Mouse (Mus musculus) intestine, embryonic 14.5 days (tissue): Measurements from ENCODE around the gene Arl8a. TPM values are rescaled to one million over a fixed set of nuclear protein-coding genes. Genes with fewer than 3 reads are reported as not detected.
"Not testable (repeated sequence)": the region's sequence is repeated elsewhere in the genome, so short reads cannot be mapped to it uniquely, and the experiment has no call there.

Experiments
- ATAC-seq: fragments of 200-750 bp; cut with Nextera tagmentation; replicated peaks from 2 replicates; pipeline ENCODE4 v1.8.0; 2017; ENCODE audit warnings: low read depth, moderate number of reproducible peaks, moderate TSS enrichment, moderate library complexity; ENCODE audit not compliant: low FRiP score, low TSS enrichment
- DNase-seq: peaks from one replicate; pipeline ENCODE4 v3.0.0-alpha.2; 2018; ENCODE audit warnings: low spot score
- H3K27ac ChIP-seq: fragments of 300-500 bp; sonication (generic); 2 replicates; pipeline ENCODE4 v1.5.1; 2014; ENCODE audit warnings: low read depth, mild to moderate bottlenecking, control low read depth
- H3K27me3 ChIP-seq: fragments of 300-500 bp; sonication (generic); replicated peaks from 2 replicates; pipeline ENCODE4 v1.6.1; 2014; ENCODE audit warnings: low read length, control low read depth; ENCODE audit not compliant: control insufficient read depth, insufficient read depth
- H3K36me3 ChIP-seq: fragments of 300-500 bp; sonication (generic); 2 replicates; pipeline ENCODE4 v1.6.1; 2014; ENCODE audit warnings: low read length, control low read depth; ENCODE audit not compliant: control insufficient read depth, insufficient read depth
- H3K4me1 ChIP-seq: fragments of 300-500 bp; sonication (generic); replicated peaks from 2 replicates; pipeline ENCODE4 v1.6.1; 2014; ENCODE audit warnings: low read length, control low read depth, mixed read lengths; ENCODE audit not compliant: control insufficient read depth, insufficient read depth
- H3K4me2 ChIP-seq: fragments of 300-500 bp; sonication (generic); 2 replicates; pipeline ENCODE4 v1.6.1; 2014; ENCODE audit warnings: low read length
- H3K4me3 ChIP-seq: fragments of 300-500 bp; sonication (generic); 2 replicates; pipeline ENCODE4 v1.5.1; 2014; ENCODE audit warnings: low read depth, low read length, control low read depth, mixed read lengths
- H3K9ac ChIP-seq: fragments of 300-500 bp; sonication (generic); 2 replicates; pipeline ENCODE4 v1.6.1; 2014; ENCODE audit warnings: mild to moderate bottlenecking, low read length
- H3K9me3 ChIP-seq: fragments of 300-500 bp; sonication (generic); 2 replicates; pipeline ENCODE4 v1.6.1; 2016; ENCODE audit warnings: low read length, control low read depth; ENCODE audit not compliant: control insufficient read depth
- WGBS: fragments of 180-500 bp; shearing (Covaris S2); extraction: QIAGEN DNeasy Blood & Tissue Kit; methylation state at CpG from one replicate; pipeline ENCODE4 v1.1.7; 2014; 5-methylcytosine and 5-hydroxymethylcytosine counted together
- polyA plus RNA-seq: library from polyadenylated mRNA; unstranded; fragments of >200 nt; fragmentation: Nextera tagmentation; extraction: Ambion mirVana; gene quantifications from 2 replicates; pipeline ENCODE4 v1.2.1, GENCODE M21; 2014

The Arl8a gene
- polyA plus RNA-seq, 1 experiment from 2014 or later, result 54.2 TPM

DNA sequence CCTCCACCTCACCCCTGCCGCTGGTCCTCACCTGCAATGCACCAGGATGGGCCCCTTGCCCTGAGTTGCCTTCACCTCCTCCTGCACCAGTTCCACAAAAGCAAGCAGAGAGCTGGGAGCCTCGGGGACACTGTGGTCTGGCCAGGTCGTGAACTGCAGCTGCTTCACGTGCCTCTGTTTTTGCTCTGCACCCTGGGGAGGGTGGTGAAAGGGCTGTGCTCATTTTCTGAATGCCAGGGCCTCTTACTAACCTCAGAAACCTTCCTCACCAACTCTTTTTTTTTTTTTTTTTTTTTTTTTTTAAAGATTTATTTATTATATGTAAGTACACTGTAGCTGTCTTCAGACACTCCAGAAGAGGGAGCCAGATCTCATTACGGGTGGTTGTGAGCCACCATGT is 35.4 kb upstream of the Arl8a start:
- not testable (repeated sequence) for H3K4me2 ChIP-seq, H3K4me3 ChIP-seq, H3K4me1 ChIP-seq, H3K27ac ChIP-seq, DNase-seq, H3K9ac ChIP-seq, H3K36me3 ChIP-seq, H3K27me3 ChIP-seq, H3K9me3 ChIP-seq, ATAC-seq
- 65% methylated on average over 4 of the region's 5 CpGs for WGBS

DNA sequence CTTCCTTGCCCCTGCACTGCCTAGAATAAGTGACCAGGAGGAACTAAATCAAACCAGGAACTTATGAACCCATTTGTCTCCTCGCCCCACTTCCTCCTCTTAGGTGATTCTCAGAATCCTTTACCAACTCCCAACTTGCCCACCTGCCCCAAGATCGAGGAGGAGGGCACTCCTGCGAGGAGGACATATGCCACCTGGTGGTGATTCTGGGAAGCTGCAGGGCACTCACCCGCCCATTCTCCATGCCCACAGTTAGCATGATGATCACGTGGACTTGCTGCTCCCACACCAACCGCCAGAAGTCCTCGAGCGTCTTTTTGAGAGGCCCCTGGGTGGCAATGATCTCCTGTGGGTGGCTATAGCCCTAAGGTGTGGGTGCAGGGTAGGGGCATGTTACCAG is 34.0 kb upstream of the Arl8a start:
- Histone ChIP-seq H3K36me3 (no peaks in the 10 kb centered on the region), H3K4me3 (no peak overlapping the region), H3K27me3 (no peaks in the 10 kb centered on the region), H3K9ac (no peak overlapping the region), H3K4me2 (no peak overlapping the region), H3K9me3 (no peaks in the 10 kb centered on the region), H3K4me1 (no peaks in the 10 kb centered on the region), H3K27ac (no peak overlapping the region)
- DNase-seq, result peak; percentile 77
- 10% methylated on average over 8 of the region's 8 CpGs for WGBS
- no peak for ATAC-seq

DNA sequence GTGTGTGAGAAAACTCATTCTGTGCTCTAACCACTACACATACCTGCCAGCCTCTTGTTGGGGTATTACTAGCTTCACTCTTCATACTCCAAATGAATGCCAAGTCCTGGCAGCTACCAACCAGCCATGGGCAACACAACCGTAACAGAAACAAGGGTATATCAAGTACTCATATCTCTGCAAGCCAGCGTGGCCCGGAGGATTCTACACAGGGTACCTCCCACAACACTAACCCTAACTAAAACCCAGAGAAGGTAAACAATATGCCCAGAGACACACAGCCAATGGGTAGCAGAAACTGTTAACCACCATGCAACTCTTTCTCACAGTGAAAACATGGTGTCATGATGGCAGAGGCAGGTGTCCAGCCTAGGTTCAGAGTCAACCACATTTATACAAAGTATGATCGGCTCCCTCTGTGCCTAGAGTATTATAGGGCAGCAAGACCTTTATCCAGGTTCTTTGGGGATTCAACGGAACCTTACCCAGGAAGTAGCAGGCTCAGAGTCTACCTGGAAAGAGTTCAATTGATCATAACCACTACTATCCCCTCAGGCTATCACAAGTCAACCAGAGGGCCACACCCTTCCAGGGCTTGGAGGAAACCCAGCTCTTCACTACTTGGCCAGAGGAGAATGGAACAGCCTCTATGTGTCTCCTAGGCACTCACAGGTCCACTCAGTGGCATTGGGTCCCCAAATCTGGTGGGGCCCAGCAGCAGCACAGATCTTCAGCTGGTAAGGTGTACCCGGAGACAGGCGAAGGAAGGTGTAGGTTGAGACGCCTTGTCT is 21.9 kb upstream of the Arl8a start:
- Histone ChIP-seq H3K27ac (no peak overlapping the region), H3K4me2 (no peak overlapping the region), H3K27me3 (no peaks in the 10 kb centered on the region), H3K9ac (no peak overlapping the region), H3K4me3 (no peak overlapping the region), H3K36me3 (no peaks in the 10 kb centered on the region), H3K9me3 (no peaks in the 10 kb centered on the region), H3K4me1 (peaks cover 14% of the 10 kb centered on the region)
- 95% methylated on average over 8 of the region's 8 CpGs for WGBS
- no peak for DNase-seq
- ATAC-seq, result no peak

DNA sequence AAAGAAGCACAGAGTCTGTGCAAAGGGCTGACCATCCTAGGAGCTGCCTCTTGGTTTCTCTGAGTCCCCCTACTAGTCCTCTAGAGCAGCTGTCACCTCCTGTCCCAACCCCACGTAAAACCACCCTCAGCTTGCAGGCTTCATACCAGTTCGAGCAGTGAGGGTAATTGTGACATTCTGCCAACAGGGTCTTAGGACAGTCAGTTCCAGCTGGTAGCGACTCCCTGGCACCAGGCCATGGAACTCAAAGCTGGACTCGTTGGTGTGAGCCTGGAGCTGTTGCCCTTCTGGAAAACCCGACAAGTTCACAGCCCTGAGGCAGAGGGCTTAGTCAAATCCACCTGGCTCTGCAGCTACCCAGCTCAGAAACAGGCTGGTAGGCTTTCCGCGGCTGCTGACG is 20.6 kb upstream of the Arl8a start:
- Histone ChIP-seq H3K4me3 (no peak overlapping the region), H3K4me2 (no peak overlapping the region), H3K9ac (no peak overlapping the region), H3K27ac (no peak overlapping the region), H3K27me3 (no peaks in the 10 kb centered on the region), H3K36me3 (no peaks in the 10 kb centered on the region), H3K9me3 (no peaks in the 10 kb centered on the region), H3K4me1 (peaks cover 15% of the 10 kb centered on the region)
- WGBS, result 61% methylated on average over 8 of the region's 8 CpGs
- ATAC-seq (no peak), DNase-seq (no peak)

DNA sequence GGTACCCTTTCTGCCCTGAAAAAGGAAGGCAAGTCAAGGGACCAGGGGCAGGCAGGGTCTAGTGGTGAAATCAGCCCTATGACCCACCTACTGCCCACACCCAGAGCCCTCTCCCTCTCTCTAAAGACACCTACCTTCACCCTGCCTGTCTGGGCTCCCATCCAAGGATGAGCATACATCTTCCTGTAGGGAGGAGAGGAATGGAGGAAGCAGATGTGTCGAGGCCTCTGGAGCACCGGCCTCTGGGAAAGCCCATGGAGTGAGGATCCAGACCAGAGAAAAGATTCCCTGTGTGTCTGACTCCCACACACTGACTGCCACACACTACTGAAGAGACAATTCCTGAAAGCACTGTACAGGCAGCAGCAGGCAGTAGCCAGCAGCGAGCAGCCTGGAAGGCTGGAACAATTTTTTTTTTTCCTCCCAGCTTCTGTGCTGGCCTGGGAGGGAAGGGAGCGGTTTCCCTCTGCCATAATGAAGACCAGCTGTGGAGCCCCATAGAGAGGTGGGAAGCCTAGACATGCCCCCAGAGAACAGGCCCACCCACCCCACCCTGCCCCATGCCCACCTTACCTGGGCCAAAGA is 20.1 kb upstream of the Arl8a start:
- ATAC-seq, result no peak
- Histone ChIP-seq H3K4me1 (peaks cover 18% of the 10 kb centered on the region), H3K9ac (0 out of 2 replicates have a peak overlapping the region, but pooled peaks have one; percentile 5), H3K4me3 (no peak overlapping the region), H3K27ac (peak overlapping the region; percentile 24; the same call in 1 of the 2 replicates), H3K4me2 (no peak overlapping the region), H3K9me3 (no peaks in the 10 kb centered on the region), H3K27me3 (no peaks in the 10 kb centered on the region), H3K36me3 (no peaks in the 10 kb centered on the region)
- no peak for DNase-seq
- 26% methylated on average over 4 of the region's 4 CpGs for WGBS

DNA sequence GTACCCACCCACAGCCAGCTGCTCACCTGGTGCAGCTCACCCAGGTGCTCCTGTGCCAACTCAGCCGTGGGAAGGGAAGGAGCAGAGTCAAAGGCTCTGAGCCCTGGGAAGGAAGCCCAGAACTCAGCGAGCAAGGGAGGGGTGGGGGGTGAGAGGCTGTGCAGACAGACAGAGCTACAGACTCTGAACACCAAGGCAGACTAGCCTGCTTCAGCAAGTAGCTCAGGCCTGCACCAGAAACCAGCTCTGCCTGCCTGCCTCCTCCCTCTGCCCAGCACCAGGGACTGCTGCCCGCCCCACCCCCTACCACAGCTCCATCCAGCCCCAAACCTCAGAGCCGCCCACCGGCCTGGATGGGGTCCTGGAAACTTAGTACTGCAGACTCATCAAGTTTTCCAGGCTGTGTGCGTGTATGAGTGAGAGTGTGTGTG is 18.6 kb upstream of the Arl8a start:
- Histone ChIP-seq H3K36me3 (no peaks in the 10 kb centered on the region), H3K4me2 (no peak overlapping the region), H3K27me3 (no peaks in the 10 kb centered on the region), H3K27ac (no peak overlapping the region), H3K4me1 (peaks cover 18% of the 10 kb centered on the region), H3K9ac (no peak overlapping the region), H3K4me3 (no peak overlapping the region), H3K9me3 (no peaks in the 10 kb centered on the region)
- ATAC-seq (0 out of 2 replicates have a peak, but pooled peaks have one; percentile 44), DNase-seq (no peak)
- 39% methylated on average over 5 of the region's 6 CpGs for WGBS

DNA sequence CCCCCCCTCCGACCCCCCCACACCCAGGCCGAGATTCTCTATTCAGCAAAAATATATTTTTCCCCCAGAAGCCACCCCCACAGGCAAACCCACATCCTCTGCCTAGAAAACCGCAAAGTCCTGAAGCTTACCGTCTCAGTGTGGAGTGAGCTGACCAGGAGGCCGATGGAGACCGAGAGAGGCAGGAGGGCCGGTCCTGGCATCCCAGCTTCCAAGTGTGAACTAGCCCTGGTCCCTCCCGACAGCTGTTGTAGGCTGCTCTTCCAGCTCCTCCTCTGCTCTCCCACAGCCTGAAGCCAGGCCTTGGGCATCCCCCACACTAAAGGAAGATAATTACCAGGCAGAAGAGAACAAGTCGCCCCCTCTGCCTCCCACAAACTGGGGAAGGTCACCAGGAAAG is 17.6 kb upstream of the Arl8a start:
- H3K27ac ChIP-seq, result no peak overlapping the region
- H3K4me1 ChIP-seq, result peaks cover 18% of the 10 kb centered on the region
- H3K27me3 ChIP-seq, result no peaks in the 10 kb centered on the region
- DNase-seq (no peak), ATAC-seq (no peak)
- H3K9me3 ChIP-seq, result no peaks in the 10 kb centered on the region
- no peaks in the 10 kb centered on the region for H3K36me3 ChIP-seq
- no peak overlapping the region for H3K4me3 ChIP-seq
- H3K4me2 ChIP-seq, result no peak overlapping the region
- no peak overlapping the region for H3K9ac ChIP-seq
- 30% methylated on average over 9 of the region's 9 CpGs for WGBS

DNA sequence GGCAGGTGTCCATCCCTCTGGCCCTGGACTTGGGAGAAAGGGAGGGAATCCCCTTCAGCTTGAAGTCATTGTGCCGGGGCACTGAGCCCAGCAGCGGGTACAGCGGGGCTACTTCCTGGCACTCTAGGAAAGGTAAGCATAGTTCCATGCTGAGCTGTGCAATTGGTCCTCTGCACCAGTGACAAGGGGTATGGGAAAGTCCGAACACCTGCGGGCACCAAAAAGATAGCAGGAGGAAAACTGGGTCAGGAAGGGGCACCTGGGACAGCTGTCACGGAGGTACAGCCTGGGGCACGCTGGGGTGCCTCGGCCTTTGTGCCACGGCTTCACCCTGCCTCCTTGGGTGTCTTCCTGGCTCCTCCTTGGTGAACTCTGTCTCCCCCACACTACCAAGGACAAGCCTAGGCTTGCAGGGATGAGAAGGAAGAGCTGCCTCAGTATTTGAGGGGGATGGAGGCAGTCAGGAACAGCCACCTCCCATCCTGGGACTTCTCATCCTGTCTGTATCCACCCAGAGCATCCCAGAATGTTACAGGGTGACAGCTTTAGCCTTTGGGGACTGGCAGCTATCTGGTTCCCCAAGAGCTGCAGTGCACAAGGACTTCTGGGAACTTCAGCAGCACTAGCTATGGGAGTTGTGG is 17.0 kb upstream of the Arl8a start:
- H3K4me3 ChIP-seq, result no peak overlapping the region
- no peak overlapping the region for H3K9ac ChIP-seq
- no peaks in the 10 kb centered on the region for H3K27me3 ChIP-seq
- H3K27ac ChIP-seq, result no peak overlapping the region
- no peaks in the 10 kb centered on the region for H3K9me3 ChIP-seq
- ATAC-seq (no peak), DNase-seq (no peak)
- no peak overlapping the region for H3K4me2 ChIP-seq
- 82% methylated on average over 9 of the region's 9 CpGs for WGBS
- H3K36me3 ChIP-seq, result no peaks in the 10 kb centered on the region
- peaks cover 18% of the 10 kb centered on the region for H3K4me1 ChIP-seq
